Mouse (Mus musculus) heart, adult 18-20 months (tissue): ENCODE results near the gene Zdhhc11. TPM values are rescaled to one million over a fixed set of nuclear protein-coding genes. Genes with fewer than 3 reads are reported as not detected.
"Not testable (repeated sequence)": the region's sequence is repeated elsewhere in the genome, so short reads cannot be mapped to it uniquely, and the experiment has no call there.

Experiments
- DNase-seq, 2 experiments: peaks; one replicate each; pipeline ENCODE4 v3.0.0; 2021 to 2022; ENCODE audit warnings: mixed read lengths in 1 of 2
- microRNA-seq, 2 experiments: library from miRNA; unstranded; fragments of <30 nt; microRNA quantifications; one replicate each; pipeline ENCODE4 v1.2.0; 2022
- total RNA-seq, 2 experiments: library from RNA; stranded (reverse); gene quantifications; 2 replicates each; pipeline ENCODE4 v1.2.3; 2021

The Zdhhc11 gene
- total RNA-seq, 2 experiments from 2014 or later = not detected

DNA sequence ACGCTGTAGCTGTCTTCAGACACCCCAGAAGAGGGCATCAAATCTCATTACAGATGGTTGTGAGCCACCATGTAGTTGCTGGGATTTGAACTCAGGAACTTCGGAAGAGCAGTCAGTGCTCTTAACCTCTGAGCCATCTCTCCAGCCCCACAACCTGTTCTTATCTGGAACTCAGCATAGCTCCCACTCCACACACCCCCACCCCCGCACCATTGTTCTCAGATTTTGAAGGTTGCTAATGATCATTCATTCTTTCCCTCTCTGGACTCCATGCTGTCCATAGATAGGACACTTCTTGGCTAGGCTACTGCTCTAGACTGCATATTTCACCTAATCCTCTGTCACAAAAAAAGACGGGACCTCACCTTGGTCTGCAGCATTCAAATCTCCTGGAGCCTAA, 43.2 kb downstream of the Zdhhc11 start:
- not testable (repeated sequence) for DNase-seq

- DNase-seq = not testable (repeated sequence)
Observed at GRCm38 (mm10) chr13:74008216-74008615, 44.6 kb downstream of the Zdhhc11 start.

- DNase-seq = peak; percentile 96 to 98
Observed at GRCm38 (mm10) chr13:74008948-74009718, 45.5 kb downstream of the Zdhhc11 start, which contains the start of gene Tppp. Gene Tppp, plus strand, starts transcription at chr13:74009407.

DNA sequence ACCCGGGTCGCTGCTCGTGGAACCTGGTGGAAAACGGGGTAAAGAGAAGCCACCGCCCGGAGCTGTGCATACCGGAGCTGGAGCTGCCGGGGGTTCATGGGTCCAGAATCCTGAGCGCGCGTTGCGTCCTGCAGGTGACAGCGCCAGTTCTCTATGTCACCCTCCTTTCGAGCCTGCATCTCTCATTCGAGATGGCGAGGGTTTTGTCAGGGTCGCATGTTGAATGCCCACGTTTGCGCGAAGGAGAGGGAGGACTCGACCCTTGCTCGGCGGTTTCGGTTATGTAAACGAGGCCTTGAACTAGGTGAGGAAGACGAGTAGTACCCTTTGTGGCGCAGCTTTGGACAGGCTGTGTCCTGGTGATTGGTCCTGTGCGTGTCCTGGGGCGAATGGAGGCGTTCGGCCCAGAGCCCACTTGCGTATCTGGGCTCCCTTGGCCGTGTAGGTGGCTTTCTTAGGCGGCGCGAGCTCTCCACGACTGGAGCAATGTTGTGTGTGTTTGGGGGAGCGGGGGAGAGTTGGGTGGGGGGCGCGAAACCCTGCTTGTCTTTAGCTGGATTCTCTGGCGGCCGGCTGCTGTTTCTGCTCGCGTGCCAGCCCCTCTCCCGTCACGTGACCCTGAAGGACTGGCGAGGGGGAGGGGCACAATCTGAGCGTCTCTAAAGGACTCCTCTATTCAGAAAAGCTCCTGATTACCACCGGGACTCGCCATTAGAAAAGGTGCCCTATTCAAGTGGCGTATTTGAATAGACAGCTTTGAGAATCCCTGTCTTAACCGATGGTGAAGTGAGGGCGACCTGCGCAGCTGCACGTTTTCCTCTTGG, 46.4 kb downstream of the Zdhhc11 start:
- peak; percentile 89 for DNase-seq

- DNase-seq = peak in 1 of 2 experiments; percentile 31
Observed at GRCm38 (mm10) chr13:74010678-74011077, 47.0 kb downstream of the Zdhhc11 start.

- no peak for DNase-seq
Observed at GRCm38 (mm10) chr13:74015908-74016307, 52.3 kb downstream of the Zdhhc11 start.

- DNase-seq = no peak
Observed at GRCm38 (mm10) chr13:74017426-74017825, 53.8 kb downstream of the Zdhhc11 start.

DNA sequence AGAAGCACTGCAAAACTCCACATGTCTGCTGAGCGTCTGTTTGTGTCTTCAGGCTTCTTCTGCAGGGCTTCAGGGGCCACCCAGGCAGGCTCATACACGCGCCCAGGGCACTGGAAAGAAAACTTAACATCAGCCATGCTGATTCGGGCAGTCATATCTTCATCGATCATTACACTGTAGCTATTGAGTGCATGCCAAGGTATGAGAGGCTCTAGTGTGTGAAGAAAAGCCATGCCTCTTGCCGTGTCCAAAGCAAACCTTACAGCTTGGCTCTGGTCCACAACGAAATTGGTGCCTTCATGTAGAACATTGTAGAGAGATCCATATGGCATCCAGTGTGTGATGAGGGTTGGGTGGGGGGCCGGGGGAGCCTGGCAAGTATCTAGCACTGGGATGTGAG, 55.4 kb downstream of the Zdhhc11 start:
- not testable (repeated sequence) for DNase-seq

DNA sequence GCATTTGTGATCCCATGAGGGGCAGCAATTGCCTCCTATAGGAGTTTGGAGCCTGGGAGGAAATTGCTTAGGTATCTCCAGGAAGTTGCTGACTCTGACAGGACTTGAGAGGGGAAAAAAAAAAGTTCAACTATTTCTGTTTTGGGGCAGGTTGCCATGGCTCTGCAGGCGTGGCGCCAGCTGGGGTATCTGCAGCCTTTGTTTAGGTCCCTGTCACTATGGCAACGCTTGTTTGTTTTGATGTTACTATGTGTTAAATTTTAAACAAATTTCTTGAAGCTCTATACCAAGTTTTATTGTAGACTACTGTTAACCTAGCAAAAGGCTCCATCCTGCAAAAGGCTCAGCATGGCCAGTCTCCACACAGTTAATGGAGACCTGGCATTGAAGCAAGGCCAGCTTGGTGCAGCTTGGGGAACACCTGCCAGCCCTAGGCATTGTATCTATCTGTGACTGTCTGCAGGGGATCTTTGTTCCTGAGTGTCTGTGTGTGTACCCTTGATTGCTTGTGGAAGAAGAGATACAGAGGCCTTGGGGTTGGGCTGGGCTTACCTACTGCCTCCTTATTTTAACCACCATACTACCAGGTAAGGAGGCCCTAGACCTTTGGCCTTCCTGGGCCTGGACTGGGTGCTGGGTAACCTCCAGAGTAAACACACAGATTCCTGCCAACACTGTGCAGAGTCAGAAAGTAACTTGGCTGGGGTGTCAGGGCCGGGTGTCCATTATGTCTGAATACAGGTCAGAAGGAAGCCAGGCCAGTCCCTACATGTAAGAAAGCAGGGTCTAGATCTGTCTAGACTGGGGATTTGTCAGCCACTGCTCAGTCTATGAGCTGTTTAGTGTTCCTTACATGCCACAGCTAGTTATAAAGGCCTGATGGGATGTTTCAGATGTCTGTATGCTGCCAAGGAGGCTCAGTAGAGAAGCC, 61.8 kb downstream of the Zdhhc11 start:
- peak; percentile 75 to 79 for DNase-seq

DNA sequence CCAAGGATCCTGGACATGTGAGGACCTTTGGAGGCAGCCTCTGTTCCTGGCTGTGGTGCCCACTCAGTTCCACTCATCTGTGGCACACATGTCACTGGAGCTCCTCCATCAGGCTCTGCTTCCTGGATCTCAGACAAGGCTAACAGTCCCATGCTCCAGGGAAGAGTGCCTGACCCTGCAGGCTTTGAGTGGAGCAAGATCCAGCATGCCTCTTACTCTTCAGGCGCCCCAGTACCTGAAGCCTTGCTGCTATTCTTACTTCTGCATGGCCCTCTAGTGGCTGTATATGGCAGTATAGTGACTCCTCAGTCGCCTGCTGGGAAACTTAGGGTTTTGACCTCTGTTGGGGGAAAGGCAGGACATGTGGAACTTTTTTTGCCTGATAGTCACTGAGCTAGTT, 62.6 kb downstream of the Zdhhc11 start:
- peak; percentile 75 to 79 for DNase-seq

GRCm38 (mm10) chr13:74028116-74028515, 64.5 kb downstream of the Zdhhc11 start:
- DNase-seq = no peak

- peak in 1 of 2 experiments; percentile 42 for DNase-seq
Observed at GRCm38 (mm10) chr13:74029013-74029412, 65.4 kb downstream of the Zdhhc11 start.

DNA sequence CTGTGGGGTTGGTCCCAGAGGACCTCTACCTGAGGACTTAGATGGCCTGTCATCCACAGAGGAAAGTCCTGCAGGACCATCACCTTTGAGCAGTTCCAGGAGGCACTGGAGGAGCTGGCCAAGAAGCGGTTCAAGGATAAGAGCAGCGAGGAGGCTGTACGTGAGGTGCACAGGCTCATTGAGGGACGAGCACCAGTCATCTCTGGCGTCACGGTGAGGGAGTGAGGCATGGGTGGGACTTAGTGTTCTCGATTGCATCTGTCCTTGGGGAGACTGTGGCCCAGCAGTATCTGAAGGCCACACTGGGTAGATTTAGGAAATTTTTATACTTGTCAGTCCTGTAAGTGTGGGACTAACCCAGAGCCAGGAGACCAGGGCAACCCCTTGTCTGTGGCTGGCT, 67.0 kb downstream of the Zdhhc11 start:
- DNase-seq = no peak

- no peak for DNase-seq
Observed at GRCm38 (mm10) chr13:74031133-74031532, 67.5 kb downstream of the Zdhhc11 start.

DNA sequence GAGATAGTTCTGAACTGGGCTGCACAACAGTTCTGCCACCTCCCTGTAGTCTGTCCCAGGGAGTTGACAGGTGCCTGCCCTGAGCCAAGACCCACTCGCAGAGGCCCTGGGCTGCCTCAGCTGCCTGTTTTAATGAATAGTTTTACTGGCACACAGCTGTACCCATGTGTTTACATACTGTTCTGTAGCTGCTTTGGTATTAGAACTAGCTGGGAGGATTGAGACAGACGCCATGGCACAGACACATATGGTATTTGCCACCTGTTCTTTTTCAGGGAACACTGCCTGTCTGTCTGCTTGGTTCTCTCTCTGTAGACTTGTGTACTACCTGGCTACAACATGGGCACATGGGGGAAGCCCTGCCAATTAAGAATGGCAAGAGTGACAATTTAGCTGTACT, 71.1 kb downstream of the Zdhhc11 start:
- DNase-seq = no peak

- DNase-seq = no peak
Observed at GRCm38 (mm10) chr13:74035776-74036175, 72.1 kb downstream of the Zdhhc11 start.

GRCm38 (mm10) chr13:74039926-74040325, 76.3 kb downstream of the Zdhhc11 start:
- DNase-seq = no peak

Small RNA genes within 50 kb of the gene (microRNA-seq; reads per million reads assigned to microRNA genes)
- 0 reads per million in 2 experiments for gene Gm25197

Other genes with a start within 250 kb of the Zdhhc11 start
- 100 to 1,000 TPM; 189 to 209 TPM for gene Slc12a7, start 230.8 kb upstream of the Zdhhc11 start, total RNA-seq
- 1 to 10 TPM; 1.2 TPM for gene Nkd2, start 116.2 kb upstream of the Zdhhc11 start, total RNA-seq
- gene Trip13, start 26.1 kb upstream of the Zdhhc11 start, total RNA-seq = under 1 TPM; 0.18 to 0.32 TPM
- gene Brd9, start 26.0 kb upstream of the Zdhhc11 start, total RNA-seq = 10 to 100 TPM; 17.2 to 21.3 TPM
- 10 to 100 TPM; 12.9 to 13.3 TPM for gene Tppp, start 45.6 kb downstream of the Zdhhc11 start, total RNA-seq
- under 1 TPM; 0.57 to 0.90 TPM for gene Cep72, start 98.4 kb downstream of the Zdhhc11 start, total RNA-seq
- 1 to 10 TPM in 1 of 2 experiments, under 1 TPM in 1; 0.59 to 1.2 TPM for gene Slc9a3, start 157.6 kb downstream of the Zdhhc11 start, total RNA-seq
- 10 to 100 TPM; 45.6 to 48.6 TPM for gene Exoc3, start 244.9 kb downstream of the Zdhhc11 start, total RNA-seq